ENCODE assay signal across 8 mouse cellular contexts in genomic region chr3:98013086-98013400, GRCm38 (mm10). TPM values are rescaled to one million over a fixed set of nuclear protein-coding genes. Genes with fewer than 3 reads are reported as not detected.
A peak's percentile ranks its signal among the peaks of the same experiment; 100 is the strongest.
DNase-seq lines count a peak whose midpoint lies in the region; ATAC-seq and TF ChIP-seq lines count a peak whose summit lies in the region.

No protein-coding gene starts in this region.

- H3K9me3 ChIP-seq in embryonic facial prominence, embryonic 14.5 days (ENCODE audit: control insufficient read depth, low read length), result no peaks in the 10 kb centered on the region
- no peaks in the 10 kb centered on the region for H3K9me3 ChIP-seq in intestine, postnatal 0 days (ENCODE audit: control insufficient read depth)
- H3K9me3 ChIP-seq in neural tube, embryonic 12.5 days, result no peaks in the 10 kb centered on the region

- H3K27me3 ChIP-seq in liver, adult 2 months (ENCODE audit: control insufficient read depth, insufficient read depth, low read length), result no peaks in the 10 kb centered on the region
- no peaks in the 10 kb centered on the region for H3K27me3 ChIP-seq in embryonic facial prominence, embryonic 14.5 days (replicated peaks; ENCODE audit: control insufficient read depth, insufficient read depth, low read length)
- H3K27me3 ChIP-seq in intestine, postnatal 0 days (replicated peaks; ENCODE audit: control insufficient read depth, insufficient read depth, low read length), result no peaks in the 10 kb centered on the region
- H3K27me3 ChIP-seq in neural tube, embryonic 12.5 days (replicated peaks), result no peaks in the 10 kb centered on the region

- TF ChIP-seq CTCF in liver, adult 2 months (IDR thresholded peaks at IDR 0.05; ENCODE audit: low read depth, low read length), result no peak
- no peak for TF ChIP-seq CTCF in intestine, postnatal 0 days (IDR thresholded peaks at IDR 0.05; ENCODE audit: low read depth)

- H3K79me2 ChIP-seq in liver, adult 2 months (ENCODE audit: control insufficient read depth, insufficient read depth, low read length), result peaks cover 16% of the 10 kb centered on the region; the same call in 1 of the 2 replicates

- TF ChIP-seq POLR2A in liver, adult 2 months (IDR thresholded peaks at IDR 0.05; ENCODE audit: extremely low read depth, insufficient read depth, low read length), result no peak

- no peak for ATAC-seq in embryonic facial prominence, embryonic 14.5 days (ENCODE audit: low read depth)
- peak; percentile 41 for ATAC-seq in intestine, postnatal 0 days
- ATAC-seq in neural tube, embryonic 12.5 days (ENCODE audit: low FRiP score, low read depth), result no peak

- H3K4me1 ChIP-seq in liver, adult 2 months (ENCODE audit: control insufficient read depth, insufficient read depth, low read length), result peaks cover 19% of the 10 kb centered on the region
- H3K4me1 ChIP-seq in embryonic facial prominence, embryonic 14.5 days (ENCODE audit: control insufficient read depth, insufficient read depth, low read length), result peaks cover 37% of the 10 kb centered on the region
- peaks cover 6% of the 10 kb centered on the region; the same call in 1 of the 2 replicates for H3K4me1 ChIP-seq in intestine, postnatal 0 days (replicated peaks; ENCODE audit: control insufficient read depth, insufficient read depth, low read length)
- H3K4me1 ChIP-seq in neural tube, embryonic 12.5 days, result peaks cover 21% of the 10 kb centered on the region

- H3K4me3 ChIP-seq in liver, adult 2 months (ENCODE audit: insufficient read depth, low read depth, low read length), result peak overlapping the region; percentile 60
- H3K4me3 ChIP-seq in embryonic facial prominence, embryonic 14.5 days (ENCODE audit: low read depth, low read length), result peak overlapping the region; percentile 78
- H3K4me3 ChIP-seq in intestine, postnatal 0 days (ENCODE audit: low read depth, low read length), result peak overlapping the region; percentile 68
- peak overlapping the region; percentile 86 for H3K4me3 ChIP-seq in neural tube, embryonic 12.5 days

- no peaks in the 10 kb centered on the region for H3K36me3 ChIP-seq in liver, adult 2 months (ENCODE audit: control insufficient read depth, insufficient read depth, low read length)
- H3K36me3 ChIP-seq in embryonic facial prominence, embryonic 14.5 days (ENCODE audit: control insufficient read depth, insufficient read depth, low read length), result no peaks in the 10 kb centered on the region
- no peaks in the 10 kb centered on the region for H3K36me3 ChIP-seq in intestine, postnatal 0 days (ENCODE audit: control insufficient read depth, insufficient read depth)
- no peaks in the 10 kb centered on the region for H3K36me3 ChIP-seq in neural tube, embryonic 12.5 days

- peak overlapping the region; percentile 27; the same call in 1 of the 2 replicates for H3K27ac ChIP-seq in liver, adult 2 months (replicated peaks; ENCODE audit: insufficient read depth, low read depth, low read length)
- 0 out of 2 replicates have a peak overlapping the region, but pooled peaks have one; percentile 15 for H3K27ac ChIP-seq in embryonic facial prominence, embryonic 14.5 days (replicated peaks; ENCODE audit: low read depth, low read length)
- no peak overlapping the region for H3K27ac ChIP-seq in intestine, postnatal 0 days (ENCODE audit: low read depth, low read length)
- H3K27ac ChIP-seq in neural tube, embryonic 12.5 days, result no peak overlapping the region

- DNase-seq in liver, adult 2 months (ENCODE audit: extremely low read depth, low read depth, low spot score), result no peak
- no peak for DNase-seq in liver
- DNase-seq in embryonic facial prominence, embryonic 14.5 days (ENCODE audit: low spot score), result no peak
- DNase-seq in embryo, embryonic 10.5 days (ENCODE audit: low spot score), result no peak
- DNase-seq in right cerebral cortex, postnatal 25 days, result no peak
- no peak for DNase-seq in embryo, embryonic 11 days

- H3K4me2 ChIP-seq in embryonic facial prominence, embryonic 14.5 days (ENCODE audit: low read depth, low read length), result peak overlapping the region; percentile 73
- peak overlapping the region; percentile 97 for H3K4me2 ChIP-seq in intestine, postnatal 0 days (replicated peaks; ENCODE audit: low read depth)
- peak overlapping the region; percentile 81 for H3K4me2 ChIP-seq in neural tube, embryonic 12.5 days (replicated peaks)

- peak overlapping the region; percentile 72 for H3K9ac ChIP-seq in liver, adult 2 months (ENCODE audit: low read depth, low read length)
- peak overlapping the region; percentile 90 for H3K9ac ChIP-seq in embryonic facial prominence, embryonic 14.5 days (ENCODE audit: low read depth, low read length)
- peak overlapping the region; percentile 83 for H3K9ac ChIP-seq in intestine, postnatal 0 days (ENCODE audit: low read depth, low read length)
- H3K9ac ChIP-seq in neural tube, embryonic 12.5 days, result peak overlapping the region; percentile 42; the same call in 1 of the 2 replicates

- under 1% methylated on average over 18 of the region's 18 CpGs for WGBS in liver, adult 2 months
- under 1% methylated on average over 17 of the region's 18 CpGs for WGBS in embryonic facial prominence, embryonic 14.5 days
- WGBS in intestine, postnatal 0 days, result under 1% methylated on average over 18 of the region's 18 CpGs
- WGBS in neural tube, embryonic 12.5 days, result 1% methylated on average over 18 of the region's 18 CpGs

RNA-seq across cellular contexts. Expression of gene Notch2, which starts 0.3 kb away (rescaled TPM):
- total RNA-seq in liver, adult 2 months (2014; rRNA removed), result 16.0 and 27.0 TPM in 2 replicates
- polyA plus RNA-seq in liver, adult 2 months (2012; rRNA removed), result 12.1 and 12.5 TPM in 2 replicates
- polyA plus RNA-seq in embryonic facial prominence, embryonic 14.5 days (2014; fragmentation: Nextera tagmentation; extraction: Ambion mirVana), result 35.6 and 39.3 TPM in 2 replicates
- polyA plus RNA-seq in intestine, postnatal 0 days (2015; fragmentation: Nextera tagmentation; extraction: Ambion mirVana), result 4.9 and 5.1 TPM in 2 replicates
- 16.8 and 17.1 TPM in 2 replicates for polyA plus RNA-seq in neural tube, embryonic 12.5 days (2016; fragmentation: Nextera tagmentation; extraction: Ambion mirVana)

Comparison
In these comparisons a context has a peak if more than half of its experiments do, and no peak if none do; other contexts are left out.
1. H3K27ac ChIP-seq: peak in liver, adult 2 months (single experiment) and embryonic facial prominence, embryonic 14.5 days (single experiment); none in intestine, postnatal 0 days (single experiment) and neural tube, embryonic 12.5 days (single experiment).
2. Peak in every context shown above with its lines, with median percentiles within 50 percentile points of each other: H3K4me3 ChIP-seq, H3K9ac ChIP-seq and H3K4me2 ChIP-seq.